Mouse (Mus musculus): ENCODE data around the gene Tshz2. TPM values are rescaled to one million over a fixed set of nuclear protein-coding genes. Genes with fewer than 3 reads are reported as not detected.

The Tshz2 gene
- total RNA-seq, 2 experiments from 2014 or later = 38.7 to 40.3 TPM

GRCm38 (mm10) chr2:169902896-169903295 is 270.1 kb downstream of the Tshz2 start:
- intact Hi-C loops (cut with DNase I) = no loop called here

GRCm38 (mm10) chr2:169906396-169906795 is 273.6 kb downstream of the Tshz2 start:
- intact Hi-C loops (cut with DNase I) = no loop called here

More at GRCm38 (mm10) chr2:169902896-169903295, 270.1 kb downstream of the Tshz2 start:
- peak in 1 of 2 experiments; percentile 27 for DNase-seq (ENCODE audit: extremely low spot score in 1 of 2, low spot score in 2 of 2)

GRCm38 (mm10) chr2:169907979-169908378 is 275.2 kb downstream of the Tshz2 start:
- no peak for DNase-seq (ENCODE audit: extremely low spot score in 1 of 2, low spot score in 2 of 2)
- intact Hi-C loops (cut with DNase I) = no loop called here

More at GRCm38 (mm10) chr2:169906396-169906795, 273.6 kb downstream of the Tshz2 start:
- no peak for DNase-seq (ENCODE audit: extremely low spot score in 1 of 2, low spot score in 2 of 2)

- intact Hi-C loops (cut with DNase I) = no loop called here
- DNase-seq (ENCODE audit: extremely low spot score in 1 of 2, low spot score in 2 of 2) = no peak
These were observed 277.8 kb downstream of the Tshz2 start for GRCm38 (mm10) chr2:169910606-169911005.

- DNase-seq (ENCODE audit: extremely low spot score in 1 of 2, low spot score in 2 of 2) = no peak
- intact Hi-C loops (cut with DNase I) = no loop called here
These were observed 280.0 kb downstream of the Tshz2 start for GRCm38 (mm10) chr2:169912826-169913225.

GRCm38 (mm10) chr2:169914903-169915302 is 282.1 kb downstream of the Tshz2 start:
- intact Hi-C loops (cut with DNase I) = no loop called here
- DNase-seq (ENCODE audit: extremely low spot score in 1 of 2, low spot score in 2 of 2) = peak in 1 of 2 experiments; percentile 39

- intact Hi-C loops (cut with DNase I) = no loop called here
- no peak for DNase-seq (ENCODE audit: extremely low spot score in 1 of 2, low spot score in 2 of 2)
These were observed 282.5 kb downstream of the Tshz2 start for GRCm38 (mm10) chr2:169915326-169915725.

- no peak for DNase-seq (ENCODE audit: extremely low spot score in 1 of 2, low spot score in 2 of 2)
- intact Hi-C loops (cut with DNase I) = no loop called here
These were observed 286.4 kb downstream of the Tshz2 start for GRCm38 (mm10) chr2:169919111-169919695.

- intact Hi-C loops (cut with DNase I) = no loop called here
- DNase-seq (ENCODE audit: extremely low spot score in 1 of 2, low spot score in 2 of 2) = no peak
These were observed 291.5 kb downstream of the Tshz2 start for GRCm38 (mm10) chr2:169924177-169924810.

GRCm38 (mm10) chr2:169925466-169925865 is 292.7 kb downstream of the Tshz2 start:
- intact Hi-C loops (cut with DNase I) = no loop called here
- no peak for DNase-seq (ENCODE audit: extremely low spot score in 1 of 2, low spot score in 2 of 2)

GRCm38 (mm10) chr2:169926016-169926415 is 293.2 kb downstream of the Tshz2 start:
- intact Hi-C loops (cut with DNase I) = no loop called here
- no peak for DNase-seq (ENCODE audit: extremely low spot score in 1 of 2, low spot score in 2 of 2)

GRCm38 (mm10) chr2:169927401-169927800 is 294.6 kb downstream of the Tshz2 start:
- intact Hi-C loops (cut with DNase I) = no loop called here

GRCm38 (mm10) chr2:169928447-169929120 is 295.8 kb downstream of the Tshz2 start:
- DNase-seq (ENCODE audit: extremely low spot score in 1 of 2, low spot score in 2 of 2) = peak in 1 of 2 experiments; percentile 48
- intact Hi-C loops (cut with DNase I) = no loop called here

More at GRCm38 (mm10) chr2:169927401-169927800, 294.6 kb downstream of the Tshz2 start:
- DNase-seq (ENCODE audit: extremely low spot score in 1 of 2, low spot score in 2 of 2) = no peak

- intact Hi-C loops (cut with DNase I) = no loop called here
- DNase-seq (ENCODE audit: extremely low spot score in 1 of 2, low spot score in 2 of 2) = peak in 1 of 2 experiments; percentile 25
These were observed 297.0 kb downstream of the Tshz2 start for GRCm38 (mm10) chr2:169929540-169930497.

- intact Hi-C loops (cut with DNase I) = no loop called here
- DNase-seq (ENCODE audit: extremely low spot score in 1 of 2, low spot score in 2 of 2) = no peak
These were observed 302.8 kb downstream of the Tshz2 start for GRCm38 (mm10) chr2:169935642-169936041.

GRCm38 (mm10) chr2:169940297-169941142 is 307.7 kb downstream of the Tshz2 start:
- intact Hi-C loops (cut with DNase I) = no loop called here
- DNase-seq (ENCODE audit: extremely low spot score in 1 of 2, low spot score in 2 of 2) = no peak

GRCm38 (mm10) chr2:169943727-169944126 is 310.9 kb downstream of the Tshz2 start:
- intact Hi-C loops (cut with DNase I) = no loop called here
- DNase-seq (ENCODE audit: extremely low spot score in 1 of 2, low spot score in 2 of 2) = no peak

GRCm38 (mm10) chr2:169948139-169948538 is 315.3 kb downstream of the Tshz2 start:
- intact Hi-C loops (cut with DNase I) = no loop called here
- no peak for DNase-seq (ENCODE audit: extremely low spot score in 1 of 2, low spot score in 2 of 2)
